Comparison of ENCODE assay signal across 8 mouse cellular contexts in the genomic region with DNA sequence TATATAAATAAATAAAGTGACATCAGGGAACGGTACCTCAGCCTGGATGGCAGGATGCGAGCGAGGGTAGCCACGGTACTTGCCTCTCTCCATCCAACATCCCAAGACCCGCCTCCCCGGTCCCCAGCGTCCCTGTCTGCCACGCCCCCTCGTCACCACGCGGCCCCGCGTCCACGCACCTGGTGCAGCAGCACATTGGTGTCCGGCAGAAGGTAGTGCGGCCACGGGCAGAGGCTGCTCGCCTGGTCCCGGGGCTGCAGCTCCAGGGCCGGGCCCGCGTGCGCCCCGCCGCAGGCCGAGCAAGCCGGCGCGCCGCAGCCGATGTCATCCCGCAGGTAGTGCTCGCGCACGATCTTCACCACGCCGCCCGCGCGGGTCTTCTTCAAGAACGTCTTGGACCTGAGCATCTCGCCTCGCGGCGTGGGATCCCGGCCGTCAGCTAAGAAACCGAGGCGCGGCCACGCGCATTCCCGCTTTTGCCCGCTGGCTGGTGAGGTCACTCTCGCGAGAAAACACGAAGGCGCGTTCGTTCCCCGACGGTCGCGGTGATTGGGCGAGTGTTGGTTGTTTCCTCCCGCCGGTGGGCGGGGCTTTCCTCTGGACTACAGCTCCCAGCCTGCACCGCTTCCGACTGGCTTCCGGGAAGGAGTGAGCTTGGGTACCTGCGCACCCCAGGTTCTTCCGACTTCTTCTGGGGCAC. TPM values are rescaled to one million over a fixed set of nuclear protein-coding genes. Genes with fewer than 3 reads are reported as not detected.
A peak's percentile ranks its signal among the peaks of the same experiment; 100 is the strongest.
DNase-seq lines count a peak whose midpoint lies in the region; ATAC-seq and TF ChIP-seq lines count a peak whose summit lies in the region.

Gene Pibf1, plus strand, starts transcription at position 158 of the 700 bp plus-strand sequence.
Gene Dis3, minus strand, starts transcription at position 504 of the 700 bp plus-strand sequence.

- no peaks in the 10 kb centered on the region for H3K9me3 ChIP-seq in forebrain, embryonic 10.5 days
- H3K9me3 ChIP-seq in heart, embryonic 15.5 days (replicated peaks), result no peaks in the 10 kb centered on the region
- H3K9me3 ChIP-seq in liver, embryonic 14.5 days (ENCODE audit: control insufficient read depth, low read length), result no peaks in the 10 kb centered on the region
- H3K9me3 ChIP-seq in neural tube, embryonic 11.5 days (ENCODE audit: control insufficient read depth, low read length), result no peaks in the 10 kb centered on the region
- H3K9me3 ChIP-seq in stomach, postnatal 0 days (ENCODE audit: control insufficient read depth, low read length), result no peaks in the 10 kb centered on the region

- peak; percentile 56 for TF ChIP-seq EP300 in liver, embryonic 14.5 days (IDR thresholded peaks at IDR 0.05; ENCODE audit: low read depth)
- TF ChIP-seq EP300 in stomach, postnatal 0 days (optimal IDR thresholded peaks at IDR 0.05), result peak; percentile 97

- peak within 1 kb of the TSS; percentile 95 for H3K4me3 ChIP-seq in forebrain, embryonic 10.5 days
- H3K4me3 ChIP-seq in heart, embryonic 15.5 days, result peak within 1 kb of the TSS; percentile 83
- H3K4me3 ChIP-seq in liver, embryonic 14.5 days (ENCODE audit: insufficient read depth in 1 of 2, low read depth in 2 of 2, low read length in 2 of 2), result peak within 1 kb of the TSS; percentile 90 to 99
- peak within 1 kb of the TSS; percentile 95 for H3K4me3 ChIP-seq in neural tube, embryonic 11.5 days (ENCODE audit: low read depth, low read length)
- peak within 1 kb of the TSS; percentile 94 for H3K4me3 ChIP-seq in stomach, postnatal 0 days (ENCODE audit: low read depth, low read length)

- H3K4me2 ChIP-seq in heart, embryonic 15.5 days, result peak within 1 kb of the TSS; percentile 73
- peak within 1 kb of the TSS; percentile 87 for H3K4me2 ChIP-seq in liver, embryonic 14.5 days (ENCODE audit: low read depth)
- H3K4me2 ChIP-seq in neural tube, embryonic 11.5 days (ENCODE audit: low read depth), result peak within 1 kb of the TSS; percentile 70
- H3K4me2 ChIP-seq in stomach, postnatal 0 days (replicated peaks; ENCODE audit: low read depth), result peak within 1 kb of the TSS; percentile 76

- TF ChIP-seq CTCF in liver, embryonic 14.5 days (IDR thresholded peaks at IDR 0.05; ENCODE audit: low read depth), result no peak
- no peak for TF ChIP-seq CTCF in stomach, postnatal 0 days (IDR thresholded peaks at IDR 0.05; ENCODE audit: low read depth)

- WGBS in forebrain, embryonic 10.5 days, result under 1% methylated on average over 73 of the region's 73 CpGs
- WGBS in heart, embryonic 15.5 days, result under 1% methylated on average over 73 of the region's 73 CpGs
- under 1% methylated on average over 69 of the region's 73 CpGs for WGBS in liver, embryonic 14.5 days (ENCODE audit: insufficient replicate concordance)
- WGBS in neural tube, embryonic 11.5 days, result under 1% methylated on average over 71 of the region's 73 CpGs
- under 1% methylated on average over 73 of the region's 73 CpGs for WGBS in stomach, postnatal 0 days

- peak; percentile 99 for DNase-seq in CD8-positive naive resting alpha-beta T cell, adult 2 months (ENCODE audit: low read depth in 2 of 2, low spot score in 2 of 2)
- DNase-seq in c-Kit-positive CD71-negative TER-119-negative erythroid progenitor cells, embryonic 14.5 days (ENCODE audit: low read depth), result peak; percentile 98
- DNase-seq in forebrain, embryonic 10.5 days (ENCODE audit: extremely low spot score, low spot score), result peak; percentile 97
- peak; percentile 99 for DNase-seq in kidney, postnatal 25 days
- peak; percentile 96 to 98 (median 97) for DNase-seq in liver, embryonic 14.5 days (ENCODE audit: low read depth in 3 of 3, low spot score in 3 of 3)
- peak; percentile 99 for DNase-seq in neural tube, embryonic 11.5 days (ENCODE audit: low spot score)
- DNase-seq in stomach, postnatal 0 days (ENCODE audit: low spot score), result peak; percentile 99

- peak within 1 kb of the TSS; percentile 95 for H3K27ac ChIP-seq in forebrain, embryonic 10.5 days
- H3K27ac ChIP-seq in heart, embryonic 15.5 days, result peak within 1 kb of the TSS; percentile 75
- peak within 1 kb of the TSS; percentile 43 for H3K27ac ChIP-seq in liver, embryonic 14.5 days
- H3K27ac ChIP-seq in neural tube, embryonic 11.5 days (ENCODE audit: low read depth, low read length), result peak within 1 kb of the TSS; percentile 82
- peak within 1 kb of the TSS; percentile 76 for H3K27ac ChIP-seq in stomach, postnatal 0 days (replicated peaks)

- no peaks in the 10 kb centered on the region for H3K27me3 ChIP-seq in forebrain, embryonic 10.5 days (ENCODE audit: poor library complexity, severe bottlenecking)
- no peaks in the 10 kb centered on the region for H3K27me3 ChIP-seq in heart, embryonic 15.5 days
- H3K27me3 ChIP-seq in liver, embryonic 14.5 days (ENCODE audit: control insufficient read depth, insufficient read depth, low read length), result no peaks in the 10 kb centered on the region
- no peaks in the 10 kb centered on the region for H3K27me3 ChIP-seq in neural tube, embryonic 11.5 days (ENCODE audit: control insufficient read depth, insufficient read depth, low read length)
- no peaks in the 10 kb centered on the region for H3K27me3 ChIP-seq in stomach, postnatal 0 days (ENCODE audit: control insufficient read depth, insufficient read depth, low read length)

- ATAC-seq in heart, embryonic 15.5 days (replicated peaks; ENCODE audit: insufficient number of reproducible peaks, insufficient read depth, low FRiP score, low read depth), result peak; percentile 99
- ATAC-seq in liver, embryonic 14.5 days (ENCODE audit: insufficient read depth), result peak; percentile 100
- peak; percentile 100 for ATAC-seq in neural tube, embryonic 11.5 days (ENCODE audit: insufficient read depth, low FRiP score, low TSS enrichment)
- peak; percentile 100 for ATAC-seq in stomach, postnatal 0 days (ENCODE audit: low FRiP score, low TSS enrichment)

- peaks cover 15% of the 10 kb centered on the region for H3K4me1 ChIP-seq in forebrain, embryonic 10.5 days
- H3K4me1 ChIP-seq in heart, embryonic 15.5 days (replicated peaks), result peaks cover 14% of the 10 kb centered on the region
- peaks cover 3% of the 10 kb centered on the region in 2 experiments; a peak in 1 of 4 replicates for H3K4me1 ChIP-seq in liver, embryonic 14.5 days (replicated peaks; ENCODE audit: control insufficient read depth in 2 of 2, insufficient read depth in 2 of 2, low read length in 1 of 2)
- H3K4me1 ChIP-seq in neural tube, embryonic 11.5 days (ENCODE audit: control insufficient read depth, insufficient read depth, low read length), result peaks cover 7% of the 10 kb centered on the region
- 0 out of 2 replicates have a peak, but pooled peaks cover 3% of the 10 kb centered on the region for H3K4me1 ChIP-seq in stomach, postnatal 0 days (replicated peaks; ENCODE audit: control insufficient read depth, insufficient read depth)

- peak within 1 kb of the TSS; percentile 87 for H3K9ac ChIP-seq in heart, embryonic 15.5 days
- peak within 1 kb of the TSS; percentile 86 for H3K9ac ChIP-seq in liver, embryonic 14.5 days (replicated peaks)
- peak within 1 kb of the TSS; percentile 91 for H3K9ac ChIP-seq in neural tube, embryonic 11.5 days (ENCODE audit: low read length)
- peak within 1 kb of the TSS; percentile 88 for H3K9ac ChIP-seq in stomach, postnatal 0 days (ENCODE audit: low read length)

- H3K36me3 ChIP-seq in forebrain, embryonic 10.5 days (replicated peaks), result peaks cover 68% of the 10 kb centered on the region
- H3K36me3 ChIP-seq in heart, embryonic 15.5 days, result peaks cover 34% of the 10 kb centered on the region; the same call in 1 of the 2 replicates
- H3K36me3 ChIP-seq in liver, embryonic 14.5 days (replicated peaks; ENCODE audit: control insufficient read depth, insufficient read depth, low read depth), result peaks cover 18% of the 10 kb centered on the region
- H3K36me3 ChIP-seq in neural tube, embryonic 11.5 days (ENCODE audit: control insufficient read depth, insufficient read depth, low read length), result peaks cover 10% of the 10 kb centered on the region
- peaks cover 7% of the 10 kb centered on the region for H3K36me3 ChIP-seq in stomach, postnatal 0 days (ENCODE audit: control insufficient read depth, insufficient read depth, low read length)

RNA-seq across cellular contexts. Expression of gene Pibf1, which starts in this region (rescaled TPM):
- 20.3 and 22.1 TPM in 2 replicates for polyA plus RNA-seq in forebrain, embryonic 10.5 days (2016; fragmentation: Nextera tagmentation; extraction: Ambion mirVana)
- polyA plus RNA-seq in heart, embryonic 15.5 days (2015; fragmentation: Nextera tagmentation; extraction: Ambion mirVana), result 11.9 and 13.6 TPM in 2 replicates
- polyA plus RNA-seq in liver, embryonic 14.5 days (2012; rRNA removed), result 1.4 and 2.8 TPM in 2 replicates
- 5.3 and 5.6 TPM in 2 replicates for polyA plus RNA-seq in liver, embryonic 14.5 days (2014; fragmentation: Nextera tagmentation; extraction: Ambion mirVana)
- 20.2 and 23.3 TPM in 2 replicates for polyA plus RNA-seq in neural tube, embryonic 11.5 days (2014; fragmentation: Nextera tagmentation; extraction: Ambion mirVana)
- polyA plus RNA-seq in stomach, postnatal 0 days (2015; fragmentation: Nextera tagmentation; extraction: Ambion mirVana), result 6.1 and 7.6 TPM in 2 replicates

RNA-seq across cellular contexts. Expression of gene Dis3, which starts in this region (rescaled TPM):
- polyA plus RNA-seq in forebrain, embryonic 10.5 days (2016; fragmentation: Nextera tagmentation; extraction: Ambion mirVana), result 44.0 TPM in 2 replicates
- 17.5 and 19.8 TPM in 2 replicates for polyA plus RNA-seq in heart, embryonic 15.5 days (2015; fragmentation: Nextera tagmentation; extraction: Ambion mirVana)
- 6.0 and 9.6 TPM in 2 replicates for polyA plus RNA-seq in liver, embryonic 14.5 days (2012; rRNA removed)
- 16.3 and 18.1 TPM in 2 replicates for polyA plus RNA-seq in liver, embryonic 14.5 days (2014; fragmentation: Nextera tagmentation; extraction: Ambion mirVana)
- 43.9 and 44.7 TPM in 2 replicates for polyA plus RNA-seq in neural tube, embryonic 11.5 days (2014; fragmentation: Nextera tagmentation; extraction: Ambion mirVana)
- polyA plus RNA-seq in stomach, postnatal 0 days (2015; fragmentation: Nextera tagmentation; extraction: Ambion mirVana), result 11.1 and 12.0 TPM in 2 replicates

Comparison
In these comparisons a context has a peak if more than half of its experiments do, and no peak if none do; other contexts are left out.
1. Peak in every context shown above with its lines: DNase-seq, ATAC-seq, H3K4me3 ChIP-seq and H3K27ac ChIP-seq.
2. H3K27ac ChIP-seq: peak in every context shown above with its lines; median percentile 95 in forebrain, embryonic 10.5 days; 82 in neural tube, embryonic 11.5 days; 76 in stomach, postnatal 0 days; 75 in heart, embryonic 15.5 days; 43 in liver, embryonic 14.5 days.